Mouse (Mus musculus): ENCODE measurements around the gene Dennd1b.

The Dennd1b gene

DNA sequence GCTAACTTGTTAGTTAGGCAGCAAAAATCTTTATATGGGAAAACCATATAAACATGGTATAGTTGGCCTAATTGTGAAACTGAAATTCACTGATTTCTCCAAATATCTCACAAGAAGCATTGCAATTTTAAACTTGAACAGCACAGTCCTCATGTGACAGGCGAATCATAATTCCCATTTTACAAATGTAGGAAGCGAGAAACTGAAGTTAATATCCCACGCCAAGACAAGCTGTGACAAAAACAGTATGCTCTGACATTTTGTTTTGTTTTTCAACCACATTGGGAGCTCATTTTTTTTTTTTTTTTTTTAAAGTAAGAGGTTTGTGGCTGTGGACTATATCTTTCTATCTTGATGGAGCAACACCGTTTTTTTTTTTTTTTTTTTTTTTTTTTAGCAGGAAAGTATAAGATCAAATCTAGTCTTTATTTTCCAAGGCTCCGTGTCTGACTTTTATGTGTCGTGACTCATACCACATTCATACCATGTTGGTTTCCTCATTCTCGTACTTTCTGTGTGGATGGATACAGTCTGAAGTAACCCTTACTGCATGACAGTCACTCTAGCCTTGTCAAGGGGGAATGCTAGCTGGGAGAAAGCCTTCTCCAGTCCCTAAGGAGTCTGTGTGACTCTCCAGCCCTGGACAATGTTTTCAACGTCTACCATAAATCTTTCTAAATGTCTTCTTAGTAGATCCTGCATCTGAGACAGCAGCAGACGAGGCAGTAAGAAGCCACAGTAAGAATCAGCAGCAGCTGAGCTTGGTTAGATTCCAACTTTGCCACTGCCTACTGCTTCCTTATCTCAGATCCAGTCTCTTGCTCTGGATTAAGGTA, 751 bp upstream of the Dennd1b start:
- no peak for DNase-seq (ENCODE audit: low spot score in 2 of 2)

DNA sequence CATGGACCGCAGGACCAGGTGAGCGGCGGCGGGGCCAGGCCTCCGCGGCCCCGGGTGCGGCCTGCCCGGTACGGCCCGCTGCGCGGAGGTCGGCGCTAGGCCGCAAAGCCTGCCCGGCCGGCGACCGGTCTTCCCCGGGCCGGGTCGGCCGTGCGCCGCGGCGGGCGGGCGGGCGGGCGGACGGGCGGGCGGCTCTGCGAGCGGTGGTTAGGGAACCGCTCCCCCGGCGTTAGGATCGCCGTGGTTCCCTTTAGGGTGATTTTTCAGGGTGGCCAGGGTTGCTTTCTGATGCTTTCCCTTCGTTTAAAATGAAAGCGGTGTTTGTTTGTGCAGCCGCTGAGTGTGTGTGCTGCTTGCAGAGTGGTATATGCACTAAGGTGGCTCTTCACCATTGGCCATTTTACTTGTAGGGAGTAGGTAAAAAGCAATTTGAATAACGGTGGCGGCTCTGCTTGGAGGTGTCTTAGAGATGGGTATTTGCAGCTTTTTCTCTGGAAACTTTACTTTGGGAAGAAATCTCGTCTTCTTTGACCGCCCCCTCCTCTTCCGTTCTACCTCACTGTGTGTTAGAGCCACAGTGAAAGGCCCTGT, 728 bp downstream of the Dennd1b start:
- DNase-seq (ENCODE audit: low spot score in 2 of 2) = peak; percentile 30 to 36

DNA sequence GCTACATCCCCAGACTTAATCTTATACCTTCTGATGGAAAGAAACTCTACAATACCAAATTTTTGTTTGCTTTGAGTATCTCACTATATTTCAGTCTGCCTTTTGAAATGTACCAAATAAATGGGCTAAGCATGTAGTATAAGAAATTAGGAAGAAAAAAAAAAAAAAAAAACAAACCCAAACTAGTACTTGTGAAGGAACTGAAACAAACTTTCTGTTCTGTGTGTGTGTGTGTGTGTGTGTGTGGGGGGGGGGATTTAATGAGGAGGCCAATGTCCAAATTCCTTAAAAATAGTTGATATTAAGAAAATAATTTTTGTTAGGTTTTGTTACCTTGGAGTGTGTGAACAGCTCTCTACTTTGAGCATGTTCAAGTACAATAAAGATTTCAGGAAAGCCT, 1.8 kb downstream of the Dennd1b start:
- no peak for DNase-seq (ENCODE audit: low spot score in 2 of 2)

DNA sequence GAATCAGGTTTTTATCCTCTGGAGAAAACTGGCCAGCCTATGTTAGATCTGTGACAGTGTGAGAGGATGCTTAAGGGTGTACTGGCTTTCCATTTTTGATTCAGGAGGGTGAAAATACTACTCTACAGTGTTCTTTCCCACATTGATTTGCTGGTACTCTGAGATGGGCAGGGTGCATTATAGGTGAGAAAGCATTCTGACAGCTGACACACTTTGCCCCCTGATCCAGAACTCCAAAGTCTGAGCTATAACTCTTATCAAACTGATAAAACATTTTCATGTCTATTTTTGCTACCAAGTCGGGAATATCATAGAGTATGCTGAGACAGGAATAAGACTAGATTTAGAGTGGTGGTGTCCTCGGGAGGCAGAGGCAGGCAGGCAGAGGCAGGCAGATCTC, 2.3 kb downstream of the Dennd1b start:
- no peak for DNase-seq (ENCODE audit: low spot score in 2 of 2)

DNA sequence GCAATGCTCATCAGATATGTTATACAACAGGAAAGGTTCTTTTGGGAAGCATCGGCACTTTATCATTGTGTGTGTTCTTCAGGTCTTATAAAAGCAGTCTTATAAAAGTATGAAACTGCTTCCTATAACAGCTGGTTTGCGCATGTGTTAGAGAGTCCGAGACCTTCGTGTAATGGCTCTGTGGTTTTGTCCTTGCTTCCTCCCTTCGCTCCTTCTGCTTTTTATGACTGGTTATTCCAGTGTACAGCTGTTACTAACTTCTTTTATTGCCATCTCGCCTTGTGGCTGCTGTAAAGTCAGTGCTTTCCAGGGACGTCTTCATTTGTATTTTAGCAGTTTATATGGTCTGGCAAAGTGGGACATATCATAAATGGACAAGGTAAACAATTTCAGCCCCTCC, 4.2 kb downstream of the Dennd1b start:
- DNase-seq (ENCODE audit: low spot score in 2 of 2) = no peak

DNA sequence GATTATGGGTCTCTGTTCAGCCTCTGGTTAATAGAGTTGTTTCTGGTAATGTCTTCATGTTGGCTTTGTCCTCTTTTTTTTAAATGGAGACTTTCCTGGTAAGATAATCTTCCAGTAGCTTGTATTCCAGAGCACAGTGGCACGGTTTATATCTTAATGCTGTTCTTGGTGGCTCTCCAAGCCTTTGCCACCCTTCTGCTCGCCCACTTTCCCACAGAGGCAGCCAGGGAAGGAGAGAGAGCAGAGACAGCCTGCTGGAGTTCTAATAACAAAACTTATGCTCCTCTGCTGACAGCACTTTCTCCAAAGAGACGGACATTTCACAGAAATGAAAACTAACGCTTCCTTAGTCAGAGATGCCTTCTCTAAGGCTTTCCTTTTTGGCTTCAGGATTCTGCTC, 6.8 kb downstream of the Dennd1b start:
- no peak for DNase-seq (ENCODE audit: low spot score in 2 of 2)

DNA sequence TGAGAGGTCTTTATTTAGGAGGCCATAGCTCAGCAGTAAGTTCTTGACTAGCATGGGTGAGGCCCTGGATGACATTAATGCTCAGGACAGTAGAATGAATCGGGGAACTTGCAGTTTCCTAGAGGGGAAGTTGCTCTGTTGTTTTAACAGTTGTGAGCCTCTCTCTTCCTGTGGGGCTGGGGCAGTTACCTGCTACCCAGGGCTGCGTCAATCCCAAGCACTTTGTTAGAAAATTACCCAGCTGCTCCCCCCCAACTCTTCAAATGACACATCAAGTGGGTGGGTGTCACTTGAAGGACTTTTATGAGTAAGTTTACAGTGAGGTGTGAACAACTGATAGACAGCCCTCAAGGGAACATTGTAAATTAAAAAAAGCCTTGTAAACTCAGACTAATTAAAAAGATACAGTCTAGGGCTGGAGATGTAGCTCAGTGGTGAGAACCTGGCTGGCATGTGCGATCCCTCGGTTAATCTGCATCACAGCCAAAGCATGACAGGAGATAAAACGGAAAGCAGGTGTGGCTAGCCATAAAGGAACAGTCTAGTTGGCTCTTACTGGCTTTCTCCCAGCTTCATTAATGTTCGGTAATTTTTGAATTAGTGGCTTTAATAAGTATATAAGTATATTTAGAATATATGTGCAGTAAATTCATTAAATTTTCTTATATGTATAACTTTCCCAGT, 10.4 kb downstream of the Dennd1b start:
- peak; percentile 54 to 56 for DNase-seq (ENCODE audit: low spot score in 2 of 2)

DNA sequence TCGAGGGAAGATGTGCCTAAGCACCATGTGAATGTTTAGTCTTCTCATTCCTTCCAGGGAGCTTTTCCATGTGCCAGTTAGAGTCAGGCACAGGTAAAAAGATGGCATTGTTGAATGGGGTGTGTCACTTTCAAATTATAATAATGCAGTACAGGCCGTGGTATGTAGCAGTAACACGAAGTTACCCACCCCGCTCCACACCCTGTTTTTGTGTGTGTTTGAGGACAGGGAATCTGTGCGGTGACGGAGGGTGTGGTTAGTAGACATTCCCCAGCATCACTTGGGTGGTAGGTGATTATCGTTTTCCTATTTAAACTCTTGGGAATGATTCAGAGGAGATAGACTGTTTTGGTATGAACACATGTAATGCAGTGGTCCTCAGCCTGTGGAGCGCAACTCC, 11.6 kb downstream of the Dennd1b start:
- DNase-seq (ENCODE audit: low spot score in 2 of 2) = no peak

DNA sequence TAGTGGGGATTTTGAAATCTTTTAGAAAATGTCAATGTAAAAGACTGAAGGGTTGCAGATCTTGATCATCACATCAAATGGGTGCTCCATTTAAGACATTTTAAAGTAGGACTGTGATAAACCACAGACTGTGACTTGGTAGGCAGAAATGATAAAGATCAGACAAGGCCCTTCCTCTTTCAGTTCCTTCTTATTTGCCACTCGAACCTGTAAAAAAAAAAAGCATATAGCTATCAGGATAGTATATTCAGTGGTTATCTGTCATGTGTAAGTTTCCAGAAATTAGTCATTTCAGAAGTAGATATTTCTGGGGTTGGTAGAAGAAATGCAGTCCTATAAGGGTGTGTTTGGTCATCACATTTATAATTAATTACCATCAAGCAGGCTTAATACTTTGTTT, 12.7 kb downstream of the Dennd1b start:
- DNase-seq (ENCODE audit: low spot score in 2 of 2) = peak; percentile 26 to 55

DNA sequence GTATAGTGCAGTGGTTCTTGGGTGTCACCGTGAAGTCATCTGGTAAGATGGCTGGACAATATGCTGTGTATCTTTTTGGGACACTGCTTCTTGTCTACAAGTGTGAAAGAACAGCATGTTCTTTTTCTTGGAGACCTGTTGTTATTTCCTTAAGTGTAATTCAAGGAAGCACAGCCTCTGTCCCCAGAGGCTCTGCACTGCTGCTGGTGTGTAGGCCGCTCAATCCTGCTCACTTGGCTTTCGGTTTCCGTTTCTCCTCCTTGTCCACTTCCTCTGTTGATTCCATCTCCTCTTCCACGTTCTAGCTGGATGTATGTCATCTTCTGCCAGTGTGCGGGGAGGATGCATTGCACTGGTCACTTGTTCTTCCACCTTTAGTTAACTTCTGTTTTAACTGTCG, 19.0 kb downstream of the Dennd1b start:
- no peak for DNase-seq (ENCODE audit: low spot score in 2 of 2)

DNA sequence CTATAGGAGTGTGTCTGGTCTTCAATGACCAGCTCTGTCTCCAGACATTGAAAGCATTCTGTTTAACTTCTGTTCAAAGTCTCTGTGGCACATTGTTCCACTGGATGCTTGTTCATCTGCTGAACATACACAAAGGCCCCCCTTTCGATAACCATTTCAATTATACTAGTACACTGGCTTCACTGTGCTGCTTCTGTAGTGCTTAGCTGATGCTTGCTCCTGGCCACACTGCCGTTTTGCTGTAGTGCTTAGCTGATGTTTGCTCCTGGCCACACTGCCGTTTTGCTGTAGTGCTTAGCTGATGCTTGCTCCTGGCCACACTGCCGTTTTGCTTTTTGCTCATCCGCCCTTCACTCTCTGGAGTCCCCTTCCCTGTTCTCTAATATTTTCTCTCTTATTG, 19.4 kb downstream of the Dennd1b start:
- no peak for DNase-seq (ENCODE audit: low spot score in 2 of 2)

DNA sequence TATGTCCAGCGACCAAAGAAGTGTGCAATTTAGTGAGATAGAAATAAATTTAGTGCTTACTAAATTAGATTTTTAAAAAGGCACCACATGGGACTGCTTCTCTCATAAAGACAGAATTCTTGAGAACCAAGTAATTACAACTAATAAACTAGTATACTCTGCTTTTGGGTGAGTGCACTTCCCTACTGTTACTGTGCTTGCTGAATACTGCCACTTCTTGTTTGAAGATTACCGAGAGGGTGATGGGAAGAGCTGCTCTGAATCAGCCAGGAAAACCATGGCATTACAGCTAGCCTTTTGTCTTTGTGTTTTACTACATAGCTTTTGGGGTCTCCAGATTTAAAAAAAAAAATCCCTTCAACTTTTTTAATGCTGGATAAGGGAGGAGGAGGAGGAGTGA, 19.8 kb downstream of the Dennd1b start:
- no peak for DNase-seq (ENCODE audit: low spot score in 2 of 2)

DNA sequence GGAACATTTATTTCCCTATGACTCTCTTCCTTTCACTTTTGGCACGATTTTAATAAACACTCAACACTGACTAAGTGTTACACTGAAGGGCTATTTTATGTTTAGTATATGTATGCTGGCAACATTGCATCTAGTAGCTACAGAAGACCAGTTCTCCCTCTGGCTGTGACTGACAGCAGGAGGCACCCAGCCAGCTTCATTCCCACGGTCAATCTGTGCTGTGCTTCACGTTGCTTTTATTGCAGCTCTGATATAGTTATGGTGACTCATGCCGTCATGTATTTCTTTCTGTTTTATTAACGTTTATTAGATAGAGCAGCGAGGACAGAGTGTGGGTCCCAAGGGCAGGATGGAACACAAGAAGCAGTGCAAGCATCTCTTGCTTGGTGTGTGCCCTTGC, 20.2 kb downstream of the Dennd1b start:
- DNase-seq (ENCODE audit: low spot score in 2 of 2) = no peak

DNA sequence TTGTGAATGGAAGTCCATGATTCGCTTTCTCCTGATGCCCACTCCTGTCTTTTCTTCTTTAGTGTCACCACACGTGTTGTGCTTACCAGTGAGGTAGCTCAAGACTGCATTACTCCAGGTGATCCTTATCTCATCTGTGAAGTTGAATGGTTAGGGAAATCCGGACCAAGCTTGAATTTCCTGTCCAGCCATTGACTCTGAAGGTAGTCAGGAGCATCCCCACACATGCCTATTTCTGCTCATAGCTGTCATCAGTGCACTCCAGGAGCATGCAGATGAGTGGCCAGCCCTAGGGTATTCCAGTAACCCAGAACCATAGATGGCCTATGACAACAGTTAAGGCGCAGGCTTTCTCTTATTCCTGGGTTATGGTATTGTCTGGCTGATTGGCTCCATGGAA, 20.9 kb downstream of the Dennd1b start:
- DNase-seq (ENCODE audit: low spot score in 2 of 2) = no peak

DNA sequence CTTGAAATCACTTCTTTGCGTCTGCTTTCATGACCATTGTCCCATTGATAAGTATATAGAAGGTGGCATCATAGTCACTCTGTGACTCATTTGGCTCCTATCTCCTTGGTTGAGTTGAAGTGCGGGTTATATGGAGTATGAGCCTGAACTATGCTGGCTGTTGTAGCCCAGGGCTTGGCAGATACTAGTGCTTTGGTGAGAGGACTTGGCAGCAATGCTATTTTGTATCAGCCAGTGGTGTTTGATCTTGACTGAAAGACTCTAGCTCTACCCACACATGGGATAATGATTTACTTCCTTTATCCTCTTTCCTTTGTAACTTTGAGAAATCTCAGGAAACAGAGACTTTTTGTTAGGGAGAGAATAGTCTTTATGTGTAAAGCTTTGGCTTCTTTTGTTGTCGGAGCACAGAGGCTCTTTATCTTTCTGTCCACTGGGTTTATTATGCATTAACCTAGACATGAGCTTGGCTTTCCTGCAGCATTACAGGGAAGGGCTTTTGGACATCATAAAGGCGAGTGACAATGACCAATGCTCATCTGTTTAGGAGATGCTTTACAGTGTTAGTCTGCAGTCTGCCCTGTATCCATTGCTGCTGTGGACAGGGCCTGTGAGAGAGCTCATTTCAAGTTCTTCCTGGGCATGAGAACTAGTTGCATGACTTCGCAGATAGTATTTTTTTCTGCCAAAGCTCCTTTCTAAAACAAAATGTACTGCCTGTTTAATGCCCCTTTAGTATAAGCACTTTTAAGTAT, 29.3 kb downstream of the Dennd1b start:
- no peak for DNase-seq (ENCODE audit: low spot score in 2 of 2)

DNA sequence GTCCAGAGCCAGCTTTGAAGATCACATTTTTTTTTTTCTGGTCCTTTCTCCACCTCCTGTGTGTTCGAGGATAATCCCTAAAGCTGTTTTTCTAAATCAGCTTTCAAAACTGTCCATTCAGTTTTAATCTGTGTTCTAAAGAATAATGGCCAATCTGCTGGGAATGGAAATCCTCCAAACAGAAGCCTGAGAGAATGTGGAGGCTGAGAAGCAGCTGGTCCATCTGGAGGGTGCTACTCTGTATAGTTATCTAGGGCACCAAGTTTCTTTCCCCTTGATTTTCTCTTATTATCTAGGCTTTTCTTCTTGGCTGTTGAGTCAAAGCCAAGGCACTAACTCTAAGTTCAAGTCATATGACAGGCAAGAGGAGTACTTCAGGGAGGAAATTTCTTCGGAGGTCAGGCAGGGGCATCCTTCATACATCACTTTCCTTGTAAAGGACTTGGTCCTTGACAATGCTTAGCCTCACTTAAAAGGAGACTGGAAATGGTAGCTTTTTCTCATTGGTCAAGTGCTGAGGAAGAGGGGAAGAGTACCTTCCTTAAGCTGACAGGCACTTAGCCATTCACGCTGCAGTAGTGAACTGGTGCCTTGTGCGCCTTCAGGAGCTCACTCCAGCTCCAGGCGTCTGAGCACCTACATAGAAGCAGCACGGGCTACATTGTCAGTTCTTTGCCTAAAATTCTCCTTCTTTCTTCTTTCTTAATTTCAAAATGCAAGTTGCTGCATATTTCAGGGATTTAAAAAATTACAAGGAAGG, 32.6 kb downstream of the Dennd1b start:
- no peak for DNase-seq (ENCODE audit: low spot score in 2 of 2)

DNA sequence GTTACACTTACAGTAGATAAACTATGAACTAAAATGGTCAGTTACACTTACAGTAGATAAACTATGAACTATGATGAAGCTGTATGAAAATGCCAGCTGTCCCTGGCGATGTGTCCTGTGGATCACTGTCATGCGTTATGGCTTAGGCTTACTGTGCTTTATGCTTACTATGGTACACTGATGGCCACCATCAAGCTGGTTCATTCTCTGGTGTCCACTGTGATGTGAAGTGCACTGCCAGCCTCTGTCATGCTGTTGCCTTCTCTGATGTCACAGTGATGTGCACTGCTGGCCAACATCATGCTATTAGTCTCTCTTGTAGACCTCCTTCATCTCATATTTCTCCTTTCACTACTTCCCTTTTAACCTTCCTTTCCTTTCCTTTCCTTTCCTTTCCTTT, 33.4 kb downstream of the Dennd1b start:
- no peak for DNase-seq (ENCODE audit: low spot score in 2 of 2)

DNA sequence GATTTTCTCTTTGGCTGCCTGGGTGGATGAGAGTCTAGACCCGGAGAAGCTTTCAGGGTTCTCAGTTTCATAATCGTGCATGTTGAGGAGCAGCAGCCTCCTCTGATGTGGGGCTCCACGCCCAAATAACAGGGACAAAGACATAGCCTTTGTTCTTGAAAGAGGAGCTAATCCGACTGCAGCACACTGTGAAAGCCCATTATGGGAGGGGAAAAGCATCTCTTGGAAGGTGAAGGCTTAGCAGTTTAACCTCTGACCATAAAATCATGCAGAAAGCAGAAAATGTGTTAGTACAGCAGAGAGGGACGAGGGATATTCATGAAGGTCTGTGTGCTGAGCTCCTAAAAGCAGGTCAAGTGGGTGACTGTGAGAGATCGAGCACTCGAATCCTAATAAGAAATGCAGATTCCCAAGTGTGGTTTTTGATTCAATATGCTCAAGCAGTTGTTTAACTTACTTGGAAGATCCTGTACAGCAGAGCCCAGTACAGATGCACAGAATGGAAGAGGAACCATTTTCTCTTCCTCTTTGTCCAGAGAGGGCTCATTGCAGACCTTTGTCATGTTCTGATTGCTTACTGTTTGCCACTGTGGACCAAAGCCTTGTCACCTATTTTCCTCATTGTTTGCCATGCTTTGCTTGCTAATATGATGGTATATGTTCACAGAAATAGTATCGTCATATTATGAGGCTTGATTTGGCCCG, 37.6 kb downstream of the Dennd1b start:
- DNase-seq (ENCODE audit: low spot score in 2 of 2) = no peak

DNA sequence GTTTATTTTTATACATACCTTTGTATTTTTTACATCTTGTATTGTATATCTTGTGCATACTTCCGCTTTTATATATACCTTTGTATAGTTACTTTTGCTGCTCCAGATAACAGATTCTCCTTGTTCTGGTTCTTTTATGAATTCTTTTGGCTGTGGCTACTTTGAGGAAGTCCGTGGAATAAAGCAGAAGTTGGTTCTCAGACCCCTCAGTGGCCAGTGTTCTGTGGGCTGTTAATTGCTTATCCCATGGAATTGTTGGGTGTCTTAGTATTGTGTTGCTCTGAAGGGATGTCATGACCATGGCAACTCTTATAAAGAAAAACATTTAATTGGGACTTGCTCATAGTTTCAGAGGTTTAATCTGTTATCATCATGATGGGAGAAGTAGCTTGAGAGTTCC, 40.3 kb downstream of the Dennd1b start:
- no peak for DNase-seq (ENCODE audit: low spot score in 2 of 2)

DNA sequence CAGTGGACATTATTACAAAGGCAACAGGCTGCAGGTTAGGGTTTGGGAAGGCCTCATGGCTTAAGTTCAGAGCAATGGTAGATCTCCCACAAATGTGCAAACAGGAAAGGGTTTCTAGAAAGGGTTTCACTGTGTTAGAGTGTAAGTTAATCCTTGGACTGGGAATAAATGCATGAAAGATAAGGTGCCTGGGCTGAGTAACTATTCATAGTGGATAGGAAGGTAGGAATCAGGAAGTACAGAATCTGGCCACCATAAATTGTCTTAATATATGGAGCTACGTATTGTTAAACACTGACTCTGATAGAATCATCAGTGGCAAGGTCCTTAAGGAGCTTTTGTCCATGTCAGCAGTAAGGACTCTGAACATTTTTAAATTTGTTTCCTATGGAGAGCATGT, 42.8 kb downstream of the Dennd1b start:
- DNase-seq (ENCODE audit: low spot score in 2 of 2) = no peak

DNA sequence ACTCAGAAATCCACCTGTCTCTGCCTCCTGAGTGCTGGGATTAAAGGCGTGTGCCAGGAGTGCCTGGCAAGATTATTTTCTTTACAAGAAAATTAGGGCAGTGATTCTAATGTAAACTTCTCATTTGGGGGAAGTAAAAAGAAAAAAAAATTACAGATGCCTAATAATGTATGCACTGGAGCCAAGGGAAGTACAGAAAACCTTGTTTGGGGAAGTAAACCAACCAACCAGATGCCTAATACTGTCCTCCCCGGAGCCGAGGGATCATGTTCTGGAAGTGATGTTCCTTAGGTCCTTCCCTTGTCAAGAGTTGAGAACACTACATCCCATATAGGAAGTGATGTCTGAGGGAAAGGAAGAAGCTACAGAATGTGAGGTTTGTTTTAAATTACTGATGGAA, 44.2 kb downstream of the Dennd1b start:
- DNase-seq (ENCODE audit: low spot score in 2 of 2) = no peak
